Mouse (Mus musculus) heart, embryonic 16.5 days (tissue): ENCODE data around the gene Hist2h2ab. TPM values are rescaled to one million over a fixed set of nuclear protein-coding genes. Genes with fewer than 3 reads are reported as not detected.

ENCODE experiments used
- ATAC-seq: fragments of 200-750 bp; cut with Nextera tagmentation; replicated peaks from 2 replicates; pipeline ENCODE4 v1.8.0; 2017; ENCODE audit warnings: moderate number of reproducible peaks; ENCODE audit not compliant: insufficient read depth, low FRiP score; ENCODE audit errors: extremely low read depth
- H3K27ac ChIP-seq: fragments of 300-500 bp; sonication (generic); 2 replicates; pipeline ENCODE4 v1.5.1; 2014; ENCODE audit warnings: mild to moderate bottlenecking, low read length, control low read depth, moderate library complexity
- H3K27me3 ChIP-seq: fragments of 300-500 bp; sonication (generic); 2 replicates; pipeline ENCODE4 v1.6.1; 2014; ENCODE audit warnings: low read length, mixed read lengths; ENCODE audit not compliant: control insufficient read depth, insufficient read depth
- H3K36me3 ChIP-seq: fragments of 300-500 bp; sonication (generic); 2 replicates; pipeline ENCODE4 v1.6.1; 2014; ENCODE audit not compliant: control insufficient read depth, insufficient read depth
- H3K4me1 ChIP-seq: fragments of 300-500 bp; sonication (generic); 2 replicates; pipeline ENCODE4 v1.6.1; 2014; ENCODE audit warnings: low read length, mixed read lengths; ENCODE audit not compliant: control insufficient read depth, insufficient read depth
- H3K4me2 ChIP-seq: fragments of 300-500 bp; sonication (generic); 2 replicates; pipeline ENCODE4 v1.6.1; 2014; ENCODE audit warnings: low read depth, mild to moderate bottlenecking, control low read depth, low read length
- H3K4me3 ChIP-seq: fragments of 300-500 bp; sonication (generic); 2 replicates; pipeline ENCODE4 v1.5.1; 2014; ENCODE audit warnings: mild to moderate bottlenecking, control low read depth, low read length
- H3K9ac ChIP-seq: fragments of 300-500 bp; sonication (generic); 2 replicates; pipeline ENCODE4 v1.6.1; 2014; ENCODE audit warnings: low read length, control low read depth
- H3K9me3 ChIP-seq: fragments of 300-500 bp; sonication (generic); replicated peaks from 2 replicates; pipeline ENCODE4 v1.6.1; 2016; ENCODE audit warnings: low read length; ENCODE audit not compliant: control insufficient read depth
- WGBS: fragments of 180-500 bp; shearing (Covaris S2); extraction: QIAGEN DNeasy Blood & Tissue Kit; methylation state at CpG from one replicate; pipeline ENCODE4 v1.1.7; 2014; 5-methylcytosine and 5-hydroxymethylcytosine counted together
- polyA plus RNA-seq: library from polyadenylated mRNA; unstranded; fragments of >200 nt; fragmentation: Nextera tagmentation; extraction: Ambion mirVana; gene quantifications from 2 replicates; pipeline ENCODE4 v1.2.1, GENCODE M21; 2015

Gene Hist2h2ab
- polyA plus RNA-seq, 1 experiment from 2014 or later: not detected

DNA sequence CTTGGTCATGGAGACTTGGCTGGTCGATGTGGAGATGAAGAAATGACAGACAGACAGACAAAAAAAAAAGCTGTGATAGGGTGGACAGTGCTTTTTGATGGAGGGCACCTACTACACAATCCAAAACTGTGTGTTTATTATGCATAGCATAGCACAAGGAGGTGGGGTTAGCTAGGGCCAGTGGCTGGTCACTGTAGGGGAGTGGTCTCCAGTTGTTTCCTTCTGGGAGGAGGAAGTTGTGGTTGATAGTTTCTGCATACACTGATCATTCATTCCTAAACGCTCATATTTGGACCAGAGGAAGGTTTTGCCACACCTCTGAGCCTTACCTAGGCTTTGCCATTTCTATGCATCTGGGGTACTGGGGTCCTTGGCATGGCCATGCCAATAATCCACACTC, 10.7 kb downstream of the Hist2h2ab start:
- Histone ChIP-seq H3K4me2 (no peak overlapping the region), H3K27ac (no peak overlapping the region), H3K9ac (no peak overlapping the region), H3K9me3 (no peaks in the 10 kb centered on the region), H3K4me3 (no peak overlapping the region), H3K27me3 (no peaks in the 10 kb centered on the region), H3K36me3 (no peaks in the 10 kb centered on the region), H3K4me1 (no peaks in the 10 kb centered on the region; the same call in 1 of the 2 replicates)
- 79% methylated on average over 2 of the region's 2 CpGs for WGBS
- no peak for ATAC-seq

DNA sequence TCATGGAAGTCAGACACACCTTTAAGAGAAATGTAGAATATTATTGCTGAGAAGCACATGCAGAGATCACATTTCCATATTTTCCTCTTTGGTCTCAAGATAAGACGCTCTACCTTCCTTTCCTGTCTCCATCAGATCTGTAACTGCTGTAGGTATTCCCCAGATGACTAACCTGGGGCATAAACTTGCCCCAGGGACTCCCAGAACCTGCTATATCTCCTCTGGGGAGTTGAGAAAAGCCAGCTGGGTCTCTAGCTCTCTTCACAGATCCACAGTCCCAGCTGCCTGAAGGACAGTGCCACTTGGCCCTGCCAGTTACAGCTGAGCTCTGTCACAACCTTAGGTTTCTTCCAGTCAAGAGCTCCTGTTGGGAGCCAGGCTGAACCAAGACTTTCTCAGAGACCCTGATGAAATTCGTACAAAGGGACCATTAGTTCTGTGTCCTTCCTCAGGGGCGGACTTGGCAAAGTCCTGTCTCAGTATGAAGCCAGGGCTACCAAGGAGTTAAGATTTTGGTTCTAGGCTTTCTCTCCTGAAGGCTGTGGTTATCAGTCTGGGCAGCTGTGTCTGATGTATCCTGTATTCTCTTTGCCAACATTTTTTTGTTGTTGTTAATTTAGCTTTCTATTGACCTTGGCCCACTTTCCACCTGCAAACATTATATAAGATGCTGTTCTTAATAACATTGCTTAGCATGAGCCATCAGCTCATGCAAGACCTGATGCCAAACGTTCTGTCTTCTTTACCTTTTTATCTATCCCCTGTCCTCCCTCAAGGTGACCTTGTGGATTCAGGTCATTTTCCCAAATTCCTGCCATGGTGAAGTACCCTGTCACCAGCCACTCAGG, 11.5 kb downstream of the Hist2h2ab start:
- Histone ChIP-seq H3K36me3 (no peaks in the 10 kb centered on the region), H3K4me3 (no peak overlapping the region), H3K9ac (no peak overlapping the region), H3K4me2 (no peak overlapping the region), H3K27me3 (no peaks in the 10 kb centered on the region), H3K4me1 (no peaks in the 10 kb centered on the region; the same call in 1 of the 2 replicates), H3K9me3 (no peaks in the 10 kb centered on the region), H3K27ac (no peak overlapping the region)
- ATAC-seq: no peak
- 55% methylated on average over 4 of the region's 4 CpGs for WGBS

DNA sequence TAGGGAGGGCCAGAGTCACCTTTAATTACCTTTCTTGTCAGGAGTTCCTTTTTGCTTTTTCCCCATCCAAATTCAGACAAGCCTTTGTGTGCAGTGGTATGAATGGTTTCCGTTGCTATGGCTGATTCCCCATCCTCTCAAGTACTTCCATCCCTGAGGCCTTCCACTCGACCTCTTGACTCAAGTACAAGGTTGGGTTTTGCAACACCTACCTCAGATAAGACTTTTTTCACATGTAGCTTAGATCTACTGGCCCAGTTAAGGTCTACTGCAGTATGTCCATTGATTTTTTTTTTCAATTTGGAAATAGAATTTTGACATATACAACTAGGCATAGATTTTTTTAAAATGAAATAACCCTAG, 12.1 kb downstream of the Hist2h2ab start:
- Histone ChIP-seq H3K27me3 (no peaks in the 10 kb centered on the region), H3K9ac (no peak overlapping the region), H3K4me3 (no peak overlapping the region), H3K27ac (no peak overlapping the region), H3K9me3 (no peaks in the 10 kb centered on the region), H3K4me2 (no peak overlapping the region), H3K36me3 (no peaks in the 10 kb centered on the region), H3K4me1 (no peaks in the 10 kb centered on the region)
- 41% methylated on average over 2 of the region's 2 CpGs for WGBS
- ATAC-seq: no peak

DNA sequence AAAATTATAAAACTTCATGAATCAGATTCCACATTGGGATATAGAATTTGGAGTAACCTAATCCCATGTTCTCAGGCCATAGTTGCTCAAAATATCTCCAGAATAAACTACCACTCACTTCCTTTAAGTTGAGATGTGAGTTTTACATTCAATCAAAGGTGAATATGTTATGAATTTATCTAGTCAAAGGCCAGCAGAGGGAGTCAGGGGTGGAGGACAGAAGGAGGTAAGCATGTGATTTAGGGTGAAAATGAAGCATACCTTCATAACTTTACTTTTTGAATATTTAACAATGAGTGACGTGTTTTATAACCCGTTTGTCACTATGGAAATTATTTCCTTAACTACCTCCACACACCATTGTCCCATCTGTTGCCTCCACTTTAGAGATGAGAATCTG, 15.2 kb downstream of the Hist2h2ab start:
- H3K27me3 ChIP-seq: no peaks in the 10 kb centered on the region
- H3K9me3 ChIP-seq: no peaks in the 10 kb centered on the region
- H3K4me1 ChIP-seq: peaks cover 7% of the 10 kb centered on the region
- no peak overlapping the region for H3K9ac ChIP-seq
- no peak overlapping the region for H3K27ac ChIP-seq
- ATAC-seq: no peak
- H3K4me3 ChIP-seq: no peak overlapping the region
- no peaks in the 10 kb centered on the region for H3K36me3 ChIP-seq
- no peak overlapping the region for H3K4me2 ChIP-seq
- 89% methylated on average over 2 of the region's 2 CpGs for WGBS

DNA sequence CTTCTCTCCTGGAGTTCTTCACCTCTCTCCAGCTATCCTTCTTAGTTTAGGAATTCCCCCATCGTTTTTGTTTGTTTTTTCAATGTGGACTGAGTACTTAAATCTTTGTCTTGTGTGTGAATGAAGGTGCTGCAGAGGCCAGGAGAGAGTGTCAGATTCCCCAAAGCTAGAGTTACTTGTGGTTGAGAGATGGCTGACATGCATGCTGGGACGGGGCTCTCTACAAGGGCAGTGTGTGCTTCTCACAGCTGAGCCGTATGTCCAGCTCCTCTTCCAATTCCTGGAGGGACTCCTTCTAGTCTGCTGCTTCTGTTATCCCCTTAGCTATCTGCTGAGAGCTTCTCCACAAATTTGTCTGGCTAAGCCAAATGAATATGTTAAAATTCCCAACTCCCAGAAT, 16.2 kb downstream of the Hist2h2ab start:
- 47% methylated on average over 3 of the region's 3 CpGs for WGBS

DNA sequence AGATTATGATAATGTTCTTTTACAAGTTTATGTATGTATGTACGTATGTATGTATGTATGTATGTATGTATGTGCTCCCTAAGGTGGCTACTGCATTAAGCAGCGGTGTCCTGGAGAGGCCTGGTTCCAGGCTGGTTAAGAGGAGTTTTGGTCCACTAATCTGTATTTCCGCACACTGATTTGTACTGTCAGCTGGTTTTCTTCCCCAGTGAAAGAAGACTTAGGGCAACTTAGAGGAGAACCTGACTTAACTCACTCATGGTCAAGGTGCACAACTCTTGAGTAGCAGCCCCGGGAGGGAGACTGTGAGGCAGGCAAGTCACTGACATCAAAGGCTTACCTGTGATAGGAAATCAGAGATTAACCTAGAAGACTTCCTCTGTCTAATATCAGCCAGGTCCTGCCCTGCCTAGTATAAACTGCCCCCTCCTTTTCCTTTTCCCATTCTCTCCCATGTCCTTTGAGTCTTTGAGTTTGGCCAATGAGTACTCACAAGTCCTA, 17.2 kb downstream of the Hist2h2ab start:
- 78% methylated on average over 4 of the region's 4 CpGs for WGBS
- Histone ChIP-seq H3K4me2 (peak overlapping the region; percentile 64), H3K4me3 (peak overlapping the region; percentile 56), H3K36me3 (no peaks in the 10 kb centered on the region), H3K27me3 (no peaks in the 10 kb centered on the region), H3K4me1 (peaks cover 10% of the 10 kb centered on the region), H3K9me3 (no peaks in the 10 kb centered on the region), H3K27ac (no peak overlapping the region), H3K9ac (peak overlapping the region; percentile 71)
- ATAC-seq: no peak

More for the DNA sequence above, 16.2 kb downstream of the Hist2h2ab start:
- Histone ChIP-seq H3K9me3 (no peaks in the 10 kb centered on the region), H3K4me1 (peaks cover 9% of the 10 kb centered on the region), H3K9ac (no peak overlapping the region), H3K4me3 (no peak overlapping the region), H3K4me2 (no peak overlapping the region), H3K27ac (no peak overlapping the region), H3K27me3 (no peaks in the 10 kb centered on the region), H3K36me3 (no peaks in the 10 kb centered on the region)
- ATAC-seq: no peak

DNA sequence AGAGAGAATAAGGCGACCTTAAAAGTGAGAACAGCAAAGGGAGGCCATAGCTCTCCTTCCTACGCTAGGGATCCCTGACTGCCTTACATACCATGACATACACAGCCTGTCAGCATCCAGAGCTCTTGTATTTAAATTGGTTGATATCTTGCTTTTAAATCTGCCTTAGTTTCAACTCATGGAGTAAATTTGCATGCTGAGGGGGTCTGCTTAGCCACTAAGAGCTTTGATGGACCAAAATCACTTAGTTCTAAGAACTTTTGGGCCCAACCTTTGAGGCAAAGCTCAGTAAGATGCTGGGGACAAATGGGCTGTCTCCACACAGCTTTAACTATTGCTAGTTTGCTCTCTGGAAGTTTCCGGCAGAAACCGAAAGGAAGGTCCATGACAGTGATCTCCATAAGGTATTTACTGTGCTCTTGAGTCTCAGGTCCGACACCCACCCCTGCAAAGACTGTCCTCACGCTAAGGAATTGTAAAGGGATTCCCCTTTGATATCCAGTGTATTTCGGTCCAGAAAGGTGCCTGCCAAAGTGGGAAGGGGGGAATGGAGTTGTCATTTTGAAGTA, 17.8 kb downstream of the Hist2h2ab start:
- Histone ChIP-seq H3K4me1 (peaks cover 10% of the 10 kb centered on the region), H3K9me3 (no peaks in the 10 kb centered on the region), H3K9ac (peak overlapping the region; percentile 71), H3K36me3 (no peaks in the 10 kb centered on the region), H3K27ac (peak overlapping the region; percentile 25; the same call in 1 of the 2 replicates), H3K4me3 (peak overlapping the region; percentile 56), H3K27me3 (no peaks in the 10 kb centered on the region), H3K4me2 (peak overlapping the region; percentile 64)
- ATAC-seq: no peak
- 28% methylated on average over 7 of the region's 7 CpGs for WGBS

DNA sequence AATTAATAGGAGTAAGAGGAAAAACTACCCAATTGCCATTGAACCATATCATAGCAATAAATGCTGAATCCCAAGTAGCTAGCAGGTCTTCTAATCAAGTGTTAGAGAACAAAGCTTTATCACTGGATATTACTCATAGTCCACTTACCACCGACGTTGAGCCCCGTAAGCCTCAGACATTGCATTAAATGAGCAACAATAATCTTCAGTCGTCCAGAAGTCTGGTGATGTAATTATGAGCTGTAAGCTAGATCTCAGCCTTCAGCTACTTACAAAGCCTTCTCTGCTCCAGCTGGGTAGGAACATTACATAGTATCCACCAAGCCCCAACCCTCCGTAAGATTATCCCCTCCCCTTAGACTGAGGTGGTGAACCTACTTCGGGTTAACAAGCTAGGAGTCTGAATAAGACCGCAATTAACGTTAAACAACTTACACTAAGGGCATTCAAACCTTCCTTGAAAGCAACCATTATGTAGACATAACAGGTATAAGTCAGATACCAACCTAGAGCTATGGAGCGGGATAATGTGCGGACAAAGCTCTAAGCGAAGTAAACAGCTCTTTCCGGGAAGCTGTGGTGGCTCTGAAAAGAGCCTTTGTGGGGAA, 18.3 kb downstream of the Hist2h2ab start:
- H3K4me3 ChIP-seq: peak overlapping the region; percentile 56
- peak overlapping the region; percentile 63 for H3K27ac ChIP-seq
- no peak for ATAC-seq
- peaks cover 10% of the 10 kb centered on the region for H3K4me1 ChIP-seq
- H3K4me2 ChIP-seq: peak overlapping the region; percentile 64
- H3K27me3 ChIP-seq: no peaks in the 10 kb centered on the region
- no peaks in the 10 kb centered on the region for H3K9me3 ChIP-seq
- H3K9ac ChIP-seq: peak overlapping the region; percentile 71
- WGBS: under 1% methylated on average over 12 of the region's 12 CpGs
- H3K36me3 ChIP-seq: no peaks in the 10 kb centered on the region
